Mouse (Mus musculus): ENCODE results near the gene Hist2h3c1.
A peak's percentile ranks its signal among the peaks of the same experiment; 100 is the strongest.
"Not testable (repeated sequence)": the region's sequence is repeated elsewhere in the genome, so short reads cannot be mapped to it uniquely, and the experiment has no call there.

- TF ChIP-seq CTCF (IDR thresholded peaks at IDR 0.05; ENCODE audit: extremely low read depth, insufficient read depth, low read length) = not testable (repeated sequence)
- TF ChIP-seq POLR2A (IDR thresholded peaks at IDR 0.05; ENCODE audit: extremely low read depth, insufficient read depth, low read length) = peak; percentile 70; the same call in 1 of the 2 replicates
These were observed 1.2 kb upstream of the Hist2h3c1 start, which contains the start of gene Hist2h2aa1 for GRCm38 (mm10) chr3:96245003-96245886.
